Mouse (Mus musculus) CH12.LX (cell line): ENCODE measurements around the gene Slc4a1. TPM values are rescaled to one million over a fixed set of nuclear protein-coding genes. Genes with fewer than 3 reads are reported as not detected.

ENCODE experiments used
- DNase-seq: peaks from one replicate; pipeline ENCODE4 v3.0.0-alpha.2; 2013; ENCODE audit errors: extremely low read depth
- H3K27ac ChIP-seq: 2 replicates; pipeline ENCODE4 v1.5.1; 2012; ENCODE audit warnings: low read depth, mild to moderate bottlenecking, control low read depth, moderate library complexity; ENCODE audit not compliant: insufficient read depth
- H3K27me3 ChIP-seq: replicated peaks from 2 replicates; pipeline ENCODE3; 2012; ENCODE audit warnings: inconsistent platforms
- H3K36me3 ChIP-seq, 2 experiments: replicated peaks in 1 of 2; 2 replicates each; pipeline versions ENCODE3 to v1.6.1; 2012; ENCODE audit warnings: inconsistent platforms in 1 of 2, low read length in 1 of 2, mild to moderate bottlenecking in 1 of 2, mixed read lengths in 1 of 2, moderate library complexity in 1 of 2; ENCODE audit not compliant: control insufficient read depth in 1 of 2, insufficient read depth in 1 of 2
- H3K4me1 ChIP-seq, 2 experiments: 2 replicates each; pipeline ENCODE4 v1.6.1; 2012; ENCODE audit warnings: inconsistent platforms in 1 of 2, moderate library complexity in 1 of 2; ENCODE audit not compliant: insufficient read depth in 2 of 2, control insufficient read depth in 1 of 2
- H3K4me2 ChIP-seq: 2 replicates; pipeline ENCODE4 v1.6.1; 2012; ENCODE audit warnings: low read depth, mild to moderate bottlenecking, control low read depth; ENCODE audit not compliant: poor library complexity, insufficient read depth, severe bottlenecking
- H3K4me3 ChIP-seq, 3 experiments: fragments of 150-350 bp in 1 of 3; sonication (generic) in 1 of 3; replicated peaks in 1 of 3; 2 replicates each; pipeline versions ENCODE3 to v1.5.1; 2011 to 2012; ENCODE audit warnings: low read depth in 2 of 3, low read length in 2 of 3, mild to moderate bottlenecking in 2 of 3, moderate library complexity in 2 of 3, control low read depth in 1 of 3, improper control_type of control experiment in 1 of 3, inconsistent platforms in 1 of 3, mixed read lengths in 1 of 3; ENCODE audit not compliant: poor library complexity in 1 of 3
- H3K79me2 ChIP-seq: replicated peaks from 2 replicates; pipeline ENCODE4 v1.6.1; 2012; ENCODE audit warnings: mild to moderate bottlenecking, moderate library complexity; ENCODE audit not compliant: control insufficient read depth, poor library complexity, insufficient read depth, severe bottlenecking; ENCODE audit errors: extremely low read depth
- H3K9ac ChIP-seq: 2 replicates; pipeline ENCODE4 v1.6.1; 2012; ENCODE audit warnings: low read depth, mild to moderate bottlenecking, control low read depth, moderate library complexity; ENCODE audit not compliant: insufficient read depth
- H3K9me3 ChIP-seq: replicated peaks from 2 replicates; pipeline ENCODE3; 2012; ENCODE audit warnings: low read length, inconsistent platforms, mixed read lengths
- BHLHE40 ChIP-seq: IDR thresholded peaks from 2 replicates; pipeline ENCODE4 v1.6.1; 2011; ENCODE audit warnings: mild to moderate bottlenecking, low read depth, low read length, improper control_type of control experiment
- CHD2 ChIP-seq: IDR thresholded peaks from 2 replicates; pipeline ENCODE4 v1.6.1; 2011; ENCODE audit warnings: low read length, improper control_type of control experiment
- EP300 ChIP-seq: IDR thresholded peaks from 2 replicates; pipeline ENCODE4 v1.6.1; 2011; ENCODE audit warnings: low read length, improper control_type of control experiment
- ETS1 ChIP-seq: conservative IDR thresholded peaks from 2 replicates; pipeline ENCODE4 v1.6.1; 2012; ENCODE audit warnings: low read depth, mild to moderate bottlenecking, inconsistent platforms, low read length, improper control_type of control experiment, moderate library complexity
- GABPA ChIP-seq: IDR thresholded peaks from 2 replicates; pipeline ENCODE4 v1.6.1; 2012; ENCODE audit warnings: low read depth, low read length, improper control_type of control experiment, inconsistent platforms; ENCODE audit not compliant: insufficient replicate concordance
- HCFC1 ChIP-seq: IDR thresholded peaks from 2 replicates; pipeline ENCODE4 v1.6.1; 2012; ENCODE audit warnings: low read depth, mild to moderate bottlenecking, inconsistent platforms, low read length, improper control_type of control experiment
- IRF4 ChIP-seq: IDR thresholded peaks from 2 replicates; pipeline ENCODE4 v1.6.1; 2014; ENCODE audit warnings: low read depth, mild to moderate bottlenecking, inconsistent platforms, low read length, improper control_type of control experiment
- JUN ChIP-seq: IDR thresholded peaks from 2 replicates; pipeline ENCODE4 v1.6.1; 2011; ENCODE audit warnings: low read depth, mild to moderate bottlenecking, low read length, improper control_type of control experiment, moderate library complexity; ENCODE audit not compliant: insufficient read depth
- JUND ChIP-seq: conservative IDR thresholded peaks from 2 replicates; pipeline ENCODE4 v1.6.1; 2011; ENCODE audit warnings: low read depth, low read length, improper control_type of control experiment
- KAT2A ChIP-seq: IDR thresholded peaks from 2 replicates; pipeline ENCODE4 v1.6.1; 2012; ENCODE audit warnings: low read length, improper control_type of control experiment, inconsistent platforms; ENCODE audit not compliant: insufficient replicate concordance
- MAX ChIP-seq: IDR thresholded peaks from 2 replicates; pipeline ENCODE4 v1.6.1; 2011; ENCODE audit warnings: low read length, improper control_type of control experiment
- MAZ ChIP-seq: IDR thresholded peaks from 2 replicates; pipeline ENCODE4 v1.6.1; 2012; ENCODE audit warnings: low read depth, mild to moderate bottlenecking, inconsistent platforms, low read length, improper control_type of control experiment, moderate library complexity
- MXI1 ChIP-seq: IDR thresholded peaks from 2 replicates; pipeline ENCODE4 v1.6.1; 2011; ENCODE audit warnings: mild to moderate bottlenecking, low read depth, low read length, improper control_type of control experiment
- MYC ChIP-seq: IDR thresholded peaks from 2 replicates; pipeline ENCODE4 v1.6.1; 2011; ENCODE audit warnings: low read depth, mild to moderate bottlenecking, improper control_type of control experiment, low read length
- NELFE ChIP-seq: IDR thresholded peaks from 2 replicates; pipeline ENCODE4 v1.6.1; 2011; ENCODE audit warnings: low read depth, low read length, improper control_type of control experiment
- NRF1 ChIP-seq: IDR thresholded peaks from 2 replicates; pipeline ENCODE4 v1.6.1; 2014; ENCODE audit warnings: low read depth, mild to moderate bottlenecking, inconsistent platforms, low read length, improper control_type of control experiment, moderate library complexity
- POLR2A ChIP-seq: IDR thresholded peaks from 2 replicates; pipeline ENCODE4 v1.6.1; 2011; ENCODE audit warnings: low read depth, mild to moderate bottlenecking, improper control_type of control experiment, low read length
- RAD21 ChIP-seq: IDR thresholded peaks from 2 replicates; pipeline ENCODE4 v1.6.1; 2011; ENCODE audit warnings: low read depth, mild to moderate bottlenecking, low read length, improper control_type of control experiment, moderate library complexity
- SIN3A ChIP-seq: IDR thresholded peaks from 2 replicates; pipeline ENCODE4 v1.6.1; 2012; ENCODE audit warnings: low read length, improper control_type of control experiment, inconsistent platforms
- SMC3 ChIP-seq: IDR thresholded peaks from 2 replicates; pipeline ENCODE4 v1.6.1; 2011; ENCODE audit warnings: low read depth, low read length, improper control_type of control experiment
- UBTF ChIP-seq: IDR thresholded peaks from 2 replicates; pipeline ENCODE4 v1.6.1; 2012; ENCODE audit warnings: low read depth, mild to moderate bottlenecking, inconsistent platforms, low read length, improper control_type of control experiment, moderate library complexity
- USF1 ChIP-seq: IDR thresholded peaks from 2 replicates; pipeline ENCODE4 v1.6.1; 2014; ENCODE audit warnings: low read depth, mild to moderate bottlenecking, inconsistent platforms, low read length, improper control_type of control experiment
- USF2 ChIP-seq: conservative IDR thresholded peaks from 2 replicates; pipeline ENCODE4 v1.6.1; 2011; ENCODE audit warnings: low read depth, low read length, improper control_type of control experiment
- ZC3H11A ChIP-seq: IDR thresholded peaks from 2 replicates; pipeline ENCODE4 v1.6.1; 2012; ENCODE audit warnings: low read depth, mild to moderate bottlenecking, inconsistent platforms, low read length, improper control_type of control experiment
- dilution Hi-C: fragments of 300-500 bp; cut with MboI; formaldehyde crosslinking; loops from 2 replicates; pipeline ENCODE4 v1.14.3; 2020; ENCODE audit warnings: low sequenced_read_pairs; ENCODE audit not compliant: extremely low pct_unique_long_range_greater_than_20kb, extremely low pct_ligation_motif_present
- in situ Hi-C: fragments of 300-500 bp; cut with MboI; formaldehyde crosslinking; loops from 3 replicates; pipeline ENCODE4 v1.14.3; 2019; ENCODE audit warnings: low sequenced_read_pairs, low pct_ligation_motif_present, low pct_unique_long_range_greater_than_20kb, mixed read lengths
- polyA plus RNA-seq: library from polyadenylated mRNA; unstranded; fragments of >175 nt; gene quantifications from 2 replicates; pipeline ENCODE4 v1.2.1, GENCODE M21; 2012; ENCODE audit warnings: low read depth; ENCODE audit not compliant: insufficient read length
- total RNA-seq, 2 experiments: library from RNA; depleted of rRNA; stranded (reverse); fragments of 300-350 nt in 1 of 2; fragments of >200 nt in 1 of 2; gene quantifications; 2 replicates each; pipeline ENCODE4 v1.2.3; 2012 to 2014

The Slc4a1 gene
- total and polyA plus RNA-seq, 3 experiments: 0.08 TPM; not detected in 2

- dilution Hi-C loops: no loop called here
- H3K27me3 ChIP-seq: peaks cover 94% of the 10 kb centered on the region
- in situ Hi-C loops: loop anchor here (5.0 kb wide), 1 partner anchor 33 kb away; no protein-coding TSS in a partner anchor
Observed at GRCm38 (mm10) chr11:102355501-102355900, 10.5 kb downstream of the Slc4a1 start.

GRCm38 (mm10) chr11:102353021-102353431 lies 13.0 kb downstream of the Slc4a1 start:
- Histone ChIP-seq H3K9me3 (no peaks in the 10 kb centered on the region), H3K27me3 (peaks cover 92% of the 10 kb centered on the region), H3K36me3 (no peaks in the 10 kb centered on the region), H3K9ac (no peak overlapping the region), H3K4me3 (no peak overlapping the region), H3K79me2 (no peaks in the 10 kb centered on the region), H3K27ac (no peak overlapping the region), H3K4me1 (peaks cover 7 to 17% of the 10 kb centered on the region in 2 experiments), H3K4me2 (no peak overlapping the region)
- no peak for DNase-seq
- dilution Hi-C loops (no loop called here), in situ Hi-C loops (no loop called here)
- no peak for TF ChIP-seq MAX
- no peak for TF ChIP-seq JUN
- no peak for TF ChIP-seq UBTF
- no peak for TF ChIP-seq NRF1
- TF ChIP-seq MYC: no peak
- TF ChIP-seq SMC3: no peak
- no peak for TF ChIP-seq NELFE
- no peak for TF ChIP-seq RAD21
- no peak for TF ChIP-seq ETS1
- no peak for TF ChIP-seq BHLHE40
- TF ChIP-seq USF2: no peak
- no peak for TF ChIP-seq SIN3A
- no peak for TF ChIP-seq USF1

More at GRCm38 (mm10) chr11:102355501-102355900, 10.5 kb downstream of the Slc4a1 start:
- H3K79me2 ChIP-seq: no peaks in the 10 kb centered on the region
- H3K36me3 ChIP-seq: no peaks in the 10 kb centered on the region
- no peak for DNase-seq
- no peak overlapping the region for H3K27ac ChIP-seq
- peaks cover 7 to 17% of the 10 kb centered on the region in 2 experiments for H3K4me1 ChIP-seq
- no peak overlapping the region for H3K4me2 ChIP-seq
- H3K4me3 ChIP-seq: no peak overlapping the region
- H3K9ac ChIP-seq: no peak overlapping the region
- H3K9me3 ChIP-seq: no peaks in the 10 kb centered on the region
- TF ChIP-seq USF2 (no peak), GABPA (no peak), POLR2A (no peak), NRF1 (no peak), NELFE (no peak), KAT2A (no peak), CHD2 (no peak), MXI1 (no peak), JUND (no peak), RAD21 (no peak), ETS1 (no peak), HCFC1 (no peak), EP300 (no peak), IRF4 (no peak), ZC3H11A (no peak), MAX (no peak), UBTF (no peak), MAZ (no peak), BHLHE40 (no peak)
